Mouse (Mus musculus): ENCODE results near the gene Morc1. TPM values are rescaled to one million over a fixed set of nuclear protein-coding genes. Genes with fewer than 3 reads are reported as not detected.

Gene Morc1
- total and polyA plus RNA-seq, 3 experiments = 0.64 TPM; not detected in 2

- Histone ChIP-seq H3K4me2 (ENCODE audit: insufficient read depth, low read depth, poor library complexity, severe bottlenecking) (no peak overlapping the region), H3K9ac (ENCODE audit: insufficient read depth, low read depth) (no peak overlapping the region), H3K27me3 (replicated peaks) (no peaks in the 10 kb centered on the region), H3K4me3 (replicated peaks in 1 of 3; ENCODE audit: low read depth in 2 of 3, low read length in 2 of 3, poor library complexity in 1 of 3) (no peak overlapping the region), H3K36me3 (replicated peaks in 1 of 2; ENCODE audit: control insufficient read depth in 1 of 2, insufficient read depth in 1 of 2, low read length in 1 of 2) (no peaks in the 10 kb centered on the region), H3K9me3 (replicated peaks; ENCODE audit: low read length) (peaks cover 48% of the 10 kb centered on the region), H3K27ac (ENCODE audit: insufficient read depth, low read depth) (no peak overlapping the region), H3K79me2 (replicated peaks; ENCODE audit: control insufficient read depth, extremely low read depth, insufficient read depth, poor library complexity, severe bottlenecking) (no peaks in the 10 kb centered on the region), H3K4me1 (ENCODE audit: control insufficient read depth in 1 of 2, insufficient read depth in 2 of 2) (no peaks in the 10 kb centered on the region)
- TF ChIP-seq CHD1 (IDR thresholded peaks at IDR 0.05; ENCODE audit: low read depth, low read length) (no peak), ZNF384 (IDR thresholded peaks at IDR 0.05; ENCODE audit: low read depth, low read length) (no peak), NRF1 (IDR thresholded peaks at IDR 0.05; ENCODE audit: low read depth, low read length) (no peak), CTCF (conservative IDR thresholded peaks at IDR 0.05 in 1 of 2, IDR thresholded peaks at IDR 0.05 in 1 of 2; ENCODE audit: low read depth in 2 of 2, low read length in 2 of 2) (no peak), TBP (conservative IDR thresholded peaks at IDR 0.05; ENCODE audit: low read depth, low read length) (no peak), ZMIZ1 (IDR thresholded peaks at IDR 0.05; ENCODE audit: low read depth, low read length) (no peak), RAD21 (IDR thresholded peaks at IDR 0.05; ENCODE audit: low read depth, low read length) (no peak), ETS1 (conservative IDR thresholded peaks at IDR 0.05; ENCODE audit: low read depth, low read length) (no peak), POLR2A (IDR thresholded peaks at IDR 0.05; ENCODE audit: low read depth, low read length) (no peak), SMC3 (IDR thresholded peaks at IDR 0.05; ENCODE audit: low read depth, low read length) (no peak), UBTF (IDR thresholded peaks at IDR 0.05; ENCODE audit: low read depth, low read length) (no peak), ZC3H11A (IDR thresholded peaks at IDR 0.05; ENCODE audit: low read depth, low read length) (no peak), MAZ (IDR thresholded peaks at IDR 0.05; ENCODE audit: low read depth, low read length) (no peak), ZKSCAN1 (IDR thresholded peaks at IDR 0.05; ENCODE audit: borderline replicate concordance, low read depth, low read length) (no peak)
- DNase-seq (ENCODE audit: extremely low read depth) = no peak
- in situ Hi-C loops (cut with MboI; ENCODE audit: low pct_ligation_motif_present, low pct_unique_long_range_greater_than_20kb, low sequenced_read_pairs) (no loop called here), dilution Hi-C loops (cut with MboI; ENCODE audit: extremely low pct_ligation_motif_present, extremely low pct_unique_long_range_greater_than_20kb, low sequenced_read_pairs) (no loop called here)
Measured at GRCm38 (mm10) chr16:48595216-48595615, 164.2 kb downstream of the Morc1 start.

- H3K9ac ChIP-seq (ENCODE audit: insufficient read depth, low read depth) = no peak overlapping the region
- no peaks in the 10 kb centered on the region for H3K4me1 ChIP-seq (ENCODE audit: control insufficient read depth in 1 of 2, insufficient read depth in 2 of 2)
- TF ChIP-seq MXI1 (IDR thresholded peaks at IDR 0.05; ENCODE audit: low read depth, low read length) (no peak), ZMIZ1 (IDR thresholded peaks at IDR 0.05; ENCODE audit: low read depth, low read length) (no peak), ZC3H11A (IDR thresholded peaks at IDR 0.05; ENCODE audit: low read depth, low read length) (no peak), SMC3 (IDR thresholded peaks at IDR 0.05; ENCODE audit: low read depth, low read length) (no peak), USF1 (IDR thresholded peaks at IDR 0.05; ENCODE audit: low read depth, low read length) (no peak), ZNF384 (IDR thresholded peaks at IDR 0.05; ENCODE audit: low read depth, low read length) (no peak), MYC (IDR thresholded peaks at IDR 0.05; ENCODE audit: low read depth, low read length) (no peak)
- no peak overlapping the region for H3K4me3 ChIP-seq (replicated peaks in 1 of 3; ENCODE audit: low read depth in 2 of 3, low read length in 2 of 3, poor library complexity in 1 of 3)
- H3K79me2 ChIP-seq (replicated peaks; ENCODE audit: control insufficient read depth, extremely low read depth, insufficient read depth, poor library complexity, severe bottlenecking) = no peaks in the 10 kb centered on the region
- no peaks in the 10 kb centered on the region for H3K36me3 ChIP-seq (replicated peaks in 1 of 2; ENCODE audit: control insufficient read depth in 1 of 2, insufficient read depth in 1 of 2, low read length in 1 of 2)
- no peaks in the 10 kb centered on the region for H3K27me3 ChIP-seq (replicated peaks)
- no peak overlapping the region for H3K4me2 ChIP-seq (ENCODE audit: insufficient read depth, low read depth, poor library complexity, severe bottlenecking)
- in situ Hi-C loops (cut with MboI; ENCODE audit: low pct_ligation_motif_present, low pct_unique_long_range_greater_than_20kb, low sequenced_read_pairs) (no loop called here), dilution Hi-C loops (cut with MboI; ENCODE audit: extremely low pct_ligation_motif_present, extremely low pct_unique_long_range_greater_than_20kb, low sequenced_read_pairs) (no loop called here)
- H3K27ac ChIP-seq (ENCODE audit: insufficient read depth, low read depth) = no peak overlapping the region
- no peak for DNase-seq (ENCODE audit: extremely low read depth)
- H3K9me3 ChIP-seq (replicated peaks; ENCODE audit: low read length) = peaks cover 55% of the 10 kb centered on the region
Measured at GRCm38 (mm10) chr16:48603735-48604211, 172.7 kb downstream of the Morc1 start.
